Mouse (Mus musculus) bone marrow, adult 2 months (tissue): ENCODE measurements around the gene Rspry1.

Experiments used
- CTCF ChIP-seq: fragments of 200-500 bp; IDR thresholded peaks from 2 replicates; pipeline ENCODE4 v1.5.1; 2011; ENCODE audit warnings: low read length, control low read depth; ENCODE audit not compliant: control insufficient read depth, insufficient read depth
- POLR2A ChIP-seq: fragments of 200-500 bp; IDR thresholded peaks from 2 replicates; pipeline ENCODE4 v1.6.1; 2011; ENCODE audit warnings: low read depth, mild to moderate bottlenecking, control low read depth, low read length, borderline replicate concordance; ENCODE audit not compliant: control insufficient read depth

- TF ChIP-seq CTCF, result no peak
- no peak for TF ChIP-seq POLR2A
These were observed 51.2 kb downstream of the Rspry1 start for GRCm38 (mm10) chr8:94652951-94653350.
